Mouse (Mus musculus) embryonic fibroblast, embryonic 13.5 days (primary cell): ENCODE data around the gene Glis2.

ENCODE experiments used
- CTCF ChIP-seq: IDR thresholded peaks from 2 replicates; pipeline ENCODE4 v1.5.1; 2011; ENCODE audit warnings: mild to moderate bottlenecking, control low read depth, low read length, moderate library complexity, borderline replicate concordance; ENCODE audit not compliant: insufficient read depth
- POLR2A ChIP-seq: IDR thresholded peaks from 2 replicates; pipeline ENCODE4 v1.6.1; 2011; ENCODE audit warnings: low read depth, mild to moderate bottlenecking, control low read depth, low read length, moderate library complexity

DNA sequence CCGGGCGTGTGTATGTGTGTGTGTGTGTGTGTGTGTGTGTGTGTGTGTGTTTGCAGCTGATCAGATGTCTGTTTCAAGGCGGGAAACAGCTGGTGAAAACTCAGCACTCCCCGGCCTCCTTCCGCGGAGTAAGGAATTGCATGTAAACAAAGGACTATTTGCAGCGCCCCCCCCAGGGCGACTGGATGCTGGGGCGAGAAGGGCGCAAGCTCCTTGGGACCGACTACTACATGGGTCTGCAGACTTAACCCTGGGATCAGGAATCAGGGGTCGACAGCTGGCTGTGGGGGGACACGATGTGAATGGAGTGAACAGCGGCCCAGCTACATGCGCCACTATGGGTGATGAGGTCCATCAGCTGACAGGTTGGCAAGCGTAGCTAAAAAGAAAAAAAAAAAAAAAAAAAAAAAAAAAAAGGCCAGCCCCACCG lies 34.8 kb upstream of the Glis2 start, which contains the start of gene Tfap4:
- TF ChIP-seq POLR2A (no peak), CTCF (no peak)
